Mouse (Mus musculus) adrenal gland, adult 8-10 months (tissue): ENCODE data around the gene Hacd2. TPM values are rescaled to one million over a fixed set of nuclear protein-coding genes. Genes with fewer than 3 reads are reported as not detected.

Source experiments
- DNase-seq: peaks from one replicate; pipeline ENCODE4 v3.0.0; 2022
- total RNA-seq, 4 experiments: library from RNA; stranded (reverse); gene quantifications; 2 replicates each; pipeline ENCODE4 v1.2.4; 2022

The Hacd2 gene
- total RNA-seq, 4 experiments from 2014 or later = 30.9 to 51.4 (median 43.5) TPM

GRCm38 (mm10) chr16:35120603-35121002 is 98.4 kb downstream of the Hacd2 start:
- DNase-seq = no peak

GRCm38 (mm10) chr16:35127270-35127669 is 105.0 kb downstream of the Hacd2 start:
- DNase-seq = no peak

GRCm38 (mm10) chr16:35130172-35130571 is 107.9 kb downstream of the Hacd2 start:
- DNase-seq = no peak

DNA sequence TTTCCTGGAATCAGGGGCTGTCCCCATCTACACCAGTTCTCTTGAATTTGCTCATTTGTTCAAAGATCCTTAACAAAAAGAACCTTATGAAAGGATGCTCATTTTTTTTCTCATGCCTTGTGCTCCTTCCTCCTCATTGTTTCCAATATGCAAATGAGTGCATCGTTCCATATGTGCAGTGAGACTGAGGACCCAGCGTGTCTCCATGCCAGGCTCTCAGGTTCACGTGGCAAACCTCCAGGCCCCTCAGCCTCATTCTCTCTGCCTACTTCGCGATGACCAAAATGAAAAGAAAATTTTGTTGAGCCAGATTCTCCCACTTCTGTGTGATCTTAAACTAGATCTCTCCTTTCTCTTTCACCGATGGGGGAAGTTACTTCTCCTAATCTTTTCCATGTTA is 117.2 kb downstream of the Hacd2 start:
- DNase-seq = no peak

GRCm38 (mm10) chr16:35139873-35140619 is 117.8 kb downstream of the Hacd2 start:
- no peak for DNase-seq

DNA sequence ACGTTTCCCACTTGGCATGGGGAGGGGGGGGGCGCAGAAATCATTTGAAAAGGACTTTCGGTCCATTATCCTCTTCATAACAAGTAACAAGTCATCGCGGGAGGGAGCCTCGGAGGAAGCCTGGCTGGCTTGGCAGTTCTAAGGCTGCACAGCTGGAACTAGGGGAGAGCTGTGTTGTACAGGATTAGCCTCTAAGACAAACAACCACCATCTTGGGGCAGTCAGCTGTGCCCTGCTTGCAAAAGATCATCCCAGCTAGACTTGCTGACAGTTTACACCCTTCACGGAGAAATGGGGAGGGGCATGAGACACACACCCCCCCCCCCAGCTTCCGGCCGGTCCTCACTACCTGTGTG is 118.4 kb downstream of the Hacd2 start:
- no peak for DNase-seq

GRCm38 (mm10) chr16:35141839-35142238 is 119.6 kb downstream of the Hacd2 start:
- DNase-seq = no peak

DNA sequence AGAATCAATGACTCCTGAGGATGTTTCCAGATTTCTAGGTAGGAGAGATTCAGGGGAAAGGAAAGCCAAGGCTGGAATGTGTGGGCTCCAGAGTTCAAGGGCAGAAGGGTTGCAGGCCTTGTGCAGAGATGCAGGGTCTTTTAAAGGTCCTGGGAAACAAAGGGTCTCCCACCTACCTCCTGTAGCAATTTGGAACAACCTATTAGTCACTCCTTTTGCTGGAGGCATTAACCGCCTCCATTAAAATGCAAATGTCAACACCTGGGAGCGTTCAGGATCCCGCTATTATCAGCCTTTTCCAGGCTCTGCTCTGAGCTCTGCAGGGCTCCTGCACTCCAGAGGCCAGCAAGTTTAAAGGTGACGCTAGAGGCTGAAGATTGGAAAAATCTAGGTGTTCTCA is 123.9 kb downstream of the Hacd2 start:
- DNase-seq = no peak

- no peak for DNase-seq
These were observed 131.0 kb downstream of the Hacd2 start for GRCm38 (mm10) chr16:35153146-35153755.

GRCm38 (mm10) chr16:35154245-35154640 is 132.0 kb downstream of the Hacd2 start:
- DNase-seq = no peak

GRCm38 (mm10) chr16:35154641-35155390 is 132.6 kb downstream of the Hacd2 start, which contains the start of gene Adcy5:
Gene Adcy5 (plus strand): TSS chr16:35154877.
- DNase-seq = no peak

GRCm38 (mm10) chr16:35155391-35156305 is 133.4 kb downstream of the Hacd2 start:
- DNase-seq = no peak

DNA sequence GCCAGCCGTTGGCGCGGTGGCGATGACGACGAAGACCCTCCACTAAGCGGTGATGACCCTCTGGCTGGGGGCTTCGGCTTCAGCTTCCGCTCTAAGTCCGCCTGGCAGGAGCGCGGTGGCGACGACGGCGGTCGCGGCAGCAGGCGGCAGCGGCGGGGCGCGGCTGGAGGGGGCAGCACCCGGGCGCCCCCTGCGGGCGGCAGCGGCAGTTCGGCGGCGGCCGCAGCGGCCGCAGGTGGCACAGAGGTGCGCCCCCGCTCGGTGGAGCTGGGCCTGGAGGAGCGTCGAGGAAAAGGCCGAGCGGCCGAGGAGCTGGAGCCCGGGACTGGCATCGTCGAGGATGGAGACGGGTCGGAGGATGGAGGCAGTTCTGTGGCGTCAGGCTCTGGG is 134.1 kb downstream of the Hacd2 start:
- DNase-seq = no peak

DNA sequence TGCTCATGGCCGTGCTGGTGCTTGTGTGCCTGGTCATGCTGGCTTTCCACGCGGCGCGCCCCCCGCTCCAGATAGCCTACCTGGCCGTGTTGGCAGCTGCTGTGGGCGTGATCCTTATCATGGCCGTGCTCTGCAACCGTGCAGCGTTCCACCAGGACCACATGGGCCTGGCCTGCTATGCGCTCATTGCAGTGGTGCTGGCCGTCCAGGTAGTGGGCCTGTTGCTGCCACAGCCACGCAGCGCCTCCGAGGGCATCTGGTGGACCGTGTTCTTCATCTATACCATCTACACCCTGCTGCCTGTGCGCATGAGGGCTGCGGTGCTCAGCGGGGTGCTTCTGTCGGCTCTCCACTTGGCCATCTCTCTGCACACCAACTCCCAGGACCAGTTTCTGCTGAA is 134.6 kb downstream of the Hacd2 start:
- DNase-seq = no peak

Other genes with a start within 250 kb of the Hacd2 start
- 10 to 100 TPM; 11.8 to 19.1 (median 13.6) TPM for gene Adcy5, start 132.4 kb downstream of the Hacd2 start, total RNA-seq